Mouse (Mus musculus) intestine, postnatal 0 days (tissue): ENCODE results near the gene Cdca4. TPM values are rescaled to one million over a fixed set of nuclear protein-coding genes. Genes with fewer than 3 reads are reported as not detected.

Source experiments
- ATAC-seq: fragments of 200-750 bp; cut with Nextera tagmentation; 2 replicates; pipeline ENCODE4 v1.8.0; 2017; ENCODE audit warnings: mild to moderate bottlenecking, moderate TSS enrichment, moderate library complexity
- H3K27ac ChIP-seq: fragments of 300-500 bp; sonication (generic); 2 replicates; pipeline ENCODE4 v1.5.1; 2014; ENCODE audit warnings: mild to moderate bottlenecking, low read depth, low read length, moderate library complexity
- H3K27me3 ChIP-seq: fragments of 300-500 bp; sonication (generic); replicated peaks from 2 replicates; pipeline ENCODE4 v1.6.1; 2014; ENCODE audit warnings: low read length, mixed read lengths; ENCODE audit not compliant: control insufficient read depth, insufficient read depth
- H3K36me3 ChIP-seq: fragments of 300-500 bp; sonication (generic); 2 replicates; pipeline ENCODE4 v1.6.1; 2014; ENCODE audit warnings: mild to moderate bottlenecking, moderate library complexity; ENCODE audit not compliant: control insufficient read depth, insufficient read depth
- H3K4me1 ChIP-seq: fragments of 300-500 bp; sonication (generic); replicated peaks from 2 replicates; pipeline ENCODE4 v1.6.1; 2014; ENCODE audit warnings: antibody characterized with exemption, low read length, mixed read lengths; ENCODE audit not compliant: control insufficient read depth, insufficient read depth
- H3K4me2 ChIP-seq: fragments of 300-500 bp; sonication (generic); replicated peaks from 2 replicates; pipeline ENCODE4 v1.6.1; 2014; ENCODE audit warnings: low read depth, mild to moderate bottlenecking, moderate library complexity
- H3K4me3 ChIP-seq: fragments of 300-500 bp; sonication (generic); 2 replicates; pipeline ENCODE4 v1.5.1; 2014; ENCODE audit warnings: low read depth, low read length
- H3K9ac ChIP-seq: fragments of 300-500 bp; sonication (generic); 2 replicates; pipeline ENCODE4 v1.6.1; 2014; ENCODE audit warnings: mild to moderate bottlenecking, low read depth, low read length
- H3K9me3 ChIP-seq: fragments of 300-500 bp; sonication (generic); 2 replicates; pipeline ENCODE4 v1.6.1; 2016; ENCODE audit warnings: mixed run types; ENCODE audit not compliant: control insufficient read depth
- CTCF ChIP-seq: sonication (generic); IDR thresholded peaks from 2 replicates; pipeline ENCODE4 v1.5.1; 2016; ENCODE audit warnings: low read depth, mild to moderate bottlenecking, control low read depth, antibody characterized with exemption, moderate library complexity
- WGBS: fragments of 180-500 bp; shearing (Covaris S2); extraction: QIAGEN DNeasy Blood & Tissue Kit; methylation state at CpG from one replicate; pipeline ENCODE4 v1.1.7; 2014; 5-methylcytosine and 5-hydroxymethylcytosine counted together
- polyA plus RNA-seq: library from polyadenylated mRNA; unstranded; fragments of >200 nt; fragmentation: Nextera tagmentation; extraction: Ambion mirVana; gene quantifications from 2 replicates; pipeline ENCODE4 v1.2.1, GENCODE M21; 2015

Cdca4 gene
- polyA plus RNA-seq, 1 experiment from 2014 or later = 22.6 TPM

DNA sequence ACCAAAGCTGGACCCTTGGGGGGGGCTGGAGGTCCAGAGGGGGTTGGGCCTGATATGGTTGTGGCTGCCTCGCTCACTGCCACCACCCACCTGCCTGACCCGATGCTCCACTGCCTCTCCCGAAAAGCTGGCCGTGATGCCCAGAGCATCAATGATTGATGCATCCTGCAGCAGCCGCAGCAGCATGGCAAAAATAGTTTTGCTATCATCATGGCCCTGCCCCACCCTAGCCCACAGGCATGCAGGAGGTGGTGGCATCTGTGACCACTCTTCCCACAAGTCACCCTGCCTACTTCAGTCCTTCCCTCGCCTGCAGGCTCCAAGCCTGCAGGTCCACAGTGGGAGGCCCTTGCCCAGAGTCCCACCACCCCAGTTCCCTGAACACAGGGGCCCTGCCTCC, 23.2 kb downstream of the Cdca4 start:
- no peaks in the 10 kb centered on the region for H3K4me1 ChIP-seq
- no peak for ATAC-seq
- H3K27me3 ChIP-seq = peaks cover 8% of the 10 kb centered on the region
- H3K9me3 ChIP-seq = no peaks in the 10 kb centered on the region
- H3K36me3 ChIP-seq = no peaks in the 10 kb centered on the region
- no peak overlapping the region for H3K27ac ChIP-seq
- WGBS = 68% methylated on average over 6 of the region's 6 CpGs
- no peak overlapping the region for H3K4me2 ChIP-seq
- TF ChIP-seq CTCF = no peak
- no peak overlapping the region for H3K9ac ChIP-seq
- H3K4me3 ChIP-seq = no peak overlapping the region

GRCm38 (mm10) chr12:112804046-112804445, 25.2 kb downstream of the Cdca4 start:
- 46% methylated on average over 13 of the region's 13 CpGs for WGBS
- H3K4me2 ChIP-seq = no peak overlapping the region

DNA sequence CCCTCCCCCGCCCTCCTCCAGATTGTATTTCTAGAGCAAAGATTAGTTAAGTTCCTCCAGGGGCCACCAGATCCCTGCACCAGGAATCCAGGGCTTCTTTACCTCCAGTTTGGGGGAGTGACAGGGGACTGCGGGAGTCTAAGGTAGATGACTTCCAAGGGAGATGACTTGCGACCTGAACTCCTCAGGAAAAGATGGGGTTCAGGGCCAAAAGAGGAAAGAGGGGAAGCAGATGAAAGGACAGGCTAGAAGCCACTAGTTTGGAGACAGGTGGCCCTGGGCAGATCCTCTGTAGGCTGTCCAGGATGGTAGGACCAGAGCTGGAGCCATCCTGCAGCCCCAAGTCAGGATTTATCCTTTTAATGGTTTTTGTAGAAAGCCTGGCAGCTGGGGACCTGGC, 26.3 kb downstream of the Cdca4 start:
- H3K9me3 ChIP-seq = no peaks in the 10 kb centered on the region
- H3K4me3 ChIP-seq = no peak overlapping the region
- ATAC-seq = no peak
- no peak for TF ChIP-seq CTCF
- H3K4me1 ChIP-seq = 0 out of 2 replicates have a peak, but pooled peaks cover 3% of the 10 kb centered on the region
- peak overlapping the region; percentile 97; the same call in 1 of the 2 replicates for H3K4me2 ChIP-seq
- H3K9ac ChIP-seq = no peak overlapping the region
- no peak overlapping the region for H3K27ac ChIP-seq
- WGBS = 30% methylated on average over 3 of the region's 3 CpGs
- no peaks in the 10 kb centered on the region for H3K36me3 ChIP-seq
- peaks cover 14% of the 10 kb centered on the region for H3K27me3 ChIP-seq

More at GRCm38 (mm10) chr12:112804046-112804445, 25.2 kb downstream of the Cdca4 start:
- Histone ChIP-seq H3K36me3 (no peaks in the 10 kb centered on the region), H3K27me3 (peaks cover 14% of the 10 kb centered on the region), H3K4me3 (no peak overlapping the region), H3K9ac (no peak overlapping the region), H3K4me1 (no peaks in the 10 kb centered on the region), H3K27ac (no peak overlapping the region), H3K9me3 (no peaks in the 10 kb centered on the region)
- TF ChIP-seq CTCF = no peak
- no peak for ATAC-seq

GRCm38 (mm10) chr12:112801864-112802846, 27.1 kb downstream of the Cdca4 start, which contains the start of gene Ahnak2:
Gene Ahnak2, minus strand, starts transcription at chr12:112802657.
- no peaks in the 10 kb centered on the region for H3K9me3 ChIP-seq
- no peaks in the 10 kb centered on the region for H3K36me3 ChIP-seq
- 0 out of 2 replicates have a peak, but pooled peaks have one; percentile 13 for ATAC-seq
- no peak within 1 kb of the TSS; the same call in 1 of the 2 replicates for H3K9ac ChIP-seq
- 0 out of 2 replicates have a peak, but pooled peaks cover 3% of the 10 kb centered on the region for H3K4me1 ChIP-seq
- no peak within 1 kb of the TSS for H3K27ac ChIP-seq
- peak within 1 kb of the TSS; percentile 97 for H3K4me2 ChIP-seq
- no peak for TF ChIP-seq CTCF
- H3K27me3 ChIP-seq = peaks cover 14% of the 10 kb centered on the region
- 2% methylated on average over 67 of the region's 69 CpGs for WGBS
- peak within 1 kb of the TSS; percentile 46 for H3K4me3 ChIP-seq

DNA sequence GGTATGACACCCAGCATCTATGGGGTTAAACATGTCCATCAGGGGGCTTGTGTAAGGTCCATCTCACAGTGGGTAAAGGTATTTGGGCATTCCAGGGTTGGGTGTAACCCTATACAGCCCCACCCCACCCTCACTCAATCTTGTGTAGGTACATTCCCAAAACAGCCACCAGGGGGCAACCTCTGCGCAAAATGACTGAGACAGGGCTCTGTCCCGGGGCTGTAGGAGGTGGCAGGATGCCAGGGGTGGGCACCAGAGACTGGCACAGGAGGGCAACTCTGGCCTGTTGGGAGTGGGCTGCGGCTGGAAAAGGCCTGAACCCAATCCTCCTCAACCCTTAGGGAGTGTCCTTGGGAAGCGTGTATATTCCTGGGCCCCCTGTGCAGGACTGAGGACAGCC, 28.7 kb downstream of the Cdca4 start:
- ATAC-seq = peak; percentile 45; the same call in 1 of the 2 replicates
- no peaks in the 10 kb centered on the region for H3K36me3 ChIP-seq
- H3K9me3 ChIP-seq = no peaks in the 10 kb centered on the region
- H3K9ac ChIP-seq = no peak overlapping the region
- H3K4me2 ChIP-seq = no peak overlapping the region
- H3K4me3 ChIP-seq = no peak overlapping the region
- peaks cover 14% of the 10 kb centered on the region for H3K27me3 ChIP-seq
- TF ChIP-seq CTCF = peak; percentile 86
- WGBS = 12% methylated on average over 4 of the region's 4 CpGs
- no peak overlapping the region for H3K27ac ChIP-seq
- H3K4me1 ChIP-seq = 0 out of 2 replicates have a peak, but pooled peaks cover 3% of the 10 kb centered on the region

GRCm38 (mm10) chr12:112799237-112799970, 29.8 kb downstream of the Cdca4 start:
- H3K4me2 ChIP-seq = no peak overlapping the region
- H3K27me3 ChIP-seq = peaks cover 17% of the 10 kb centered on the region
- H3K9ac ChIP-seq = no peak overlapping the region
- no peak for ATAC-seq
- no peaks in the 10 kb centered on the region for H3K36me3 ChIP-seq
- 89% methylated on average over 10 of the region's 10 CpGs for WGBS
- 0 out of 2 replicates have a peak, but pooled peaks cover 3% of the 10 kb centered on the region for H3K4me1 ChIP-seq
- TF ChIP-seq CTCF = no peak
- no peak overlapping the region for H3K27ac ChIP-seq
- H3K9me3 ChIP-seq = no peaks in the 10 kb centered on the region
- no peak overlapping the region for H3K4me3 ChIP-seq
